Mouse (Mus musculus) cerebellum, adult 9-10 months (tissue): ENCODE results near the gene Olfr173.

Source experiments
- DNase-seq: peaks from one replicate; pipeline ENCODE4 v3.0.0; 2022

Olfr173 gene

GRCm38 (mm10) chr16:58800168-58800567, at the start of gene Olfr173:
Gene Olfr173 (minus strand): TSS chr16:58800268.
- no peak for DNase-seq

- no peak for DNase-seq
Observed at GRCm38 (mm10) chr16:58826732-58827319, 26.8 kb upstream of the Olfr173 start, which contains the start of gene Olfr175-ps1. Gene Olfr175-ps1 (minus strand): TSS chr16:58826782.

- DNase-seq, result no peak
Observed at GRCm38 (mm10) chr16:58763076-58763475, 37.0 kb downstream of the Olfr173 start, which contains the start of gene Olfr172. Gene Olfr172 (minus strand): TSS chr16:58763176.

- no peak for DNase-seq
Observed at GRCm38 (mm10) chr16:58756191-58756590, 43.9 kb downstream of the Olfr173 start.

GRCm38 (mm10) chr16:58751314-58751713, 48.8 kb downstream of the Olfr173 start:
- no peak for DNase-seq

GRCm38 (mm10) chr16:58746715-58747114, 53.4 kb downstream of the Olfr173 start:
- DNase-seq, result no peak
